Mouse (Mus musculus) sigmoid colon, adult 10 weeks (tissue): Measurements from ENCODE around the gene BC005537. TPM values are rescaled to one million over a fixed set of nuclear protein-coding genes. Genes with fewer than 3 reads are reported as not detected.

Source experiments
- polyA plus RNA-seq: library from polyadenylated mRNA; stranded (reverse); fragments of 350-450 nt; fragmentation: Illumina TruSeq; extraction: RNeasy Lipid Tissue Mini Kit (QIAGEN cat#74804); gene quantifications from one replicate; pipeline ENCODE4 v1.2.3, GENCODE M21; 2014; ENCODE audit warnings: low read depth, low replicate concordance

Gene BC005537
- 270 TPM for polyA plus RNA-seq

GRCm38 (mm10) chr13:24801308-24801921 lies at the start of gene BC005537:
Gene BC005537, plus strand, starts transcription at chr13:24801657.

GRCm38 (mm10) chr13:24761403-24762227 lies 39.8 kb upstream of the BC005537 start, which contains the start of gene Gmnn:
Gene Gmnn, minus strand, starts transcription at chr13:24761923.

GRCm38 (mm10) chr13:24831353-24832130 lies 30.1 kb downstream of the BC005537 start, which contains the start of the genes Acot13 and Tdp2:
Gene Acot13, minus strand, starts transcription at chr13:24831540.
Gene Tdp2, plus strand, starts transcription at chr13:24831679.

GRCm38 (mm10) chr13:24844983-24845955 lies 43.8 kb downstream of the BC005537 start, which contains the start of gene D130043K22Rik:
Gene D130043K22Rik, plus strand, starts transcription at chr13:24845135.

Other genes starting within 250 kb of the BC005537 start
- gene Ripor2, start 219.5 kb upstream of the BC005537 start, polyA plus RNA-seq = 3.7 TPM
- not detected for gene Armh2, start 60.4 kb upstream of the BC005537 start, polyA plus RNA-seq
- gene Gmnn, start 39.7 kb upstream of the BC005537 start, polyA plus RNA-seq = 46.7 TPM
- 67.6 TPM for gene Acot13, start 29.9 kb downstream of the BC005537 start, polyA plus RNA-seq
- gene Tdp2, start 30.0 kb downstream of the BC005537 start, polyA plus RNA-seq = 139 TPM
- gene D130043K22Rik, start 43.5 kb downstream of the BC005537 start, polyA plus RNA-seq = 0.73 TPM
- 12.4 TPM for gene Aldh5a1, start 136.0 kb downstream of the BC005537 start, polyA plus RNA-seq
- gene Gpld1, start 141.5 kb downstream of the BC005537 start, polyA plus RNA-seq = 4.0 TPM
- 73.9 TPM for gene Mrs2, start 218.7 kb downstream of the BC005537 start, polyA plus RNA-seq